Mouse (Mus musculus): ENCODE data around the gene Cep295nl. TPM values are rescaled to one million over a fixed set of nuclear protein-coding genes. Genes with fewer than 3 reads are reported as not detected.

The Cep295nl gene
- polyA plus RNA-seq, 1 experiment = 1.5 TPM

- no peak for TF ChIP-seq CTCF (IDR thresholded peaks at IDR 0.05; ENCODE audit: control insufficient read depth, insufficient read depth, low read length)
- no peak; the same call in 1 of the 2 replicates for TF ChIP-seq POLR2A (IDR thresholded peaks at IDR 0.05; ENCODE audit: borderline replicate concordance, control insufficient read depth, low read depth, low read length)
- H3K4me3 ChIP-seq (replicated peaks; ENCODE audit: control insufficient read depth, low read depth, low read length) = no peak overlapping the region
- WGBS = 6% methylated on average over 8 of the region's 8 CpGs
- peaks cover 2% of the 10 kb centered on the region; the same call in 1 of the 2 replicates for H3K4me1 ChIP-seq (ENCODE audit: control insufficient read depth, insufficient read depth, low read length)
- peak overlapping the region; percentile 68 for H3K27ac ChIP-seq (ENCODE audit: control insufficient read depth, insufficient read depth, low read depth, low read length, poor library complexity)
These were observed 20.7 kb upstream of the Cep295nl start for GRCm38 (mm10) chr11:118362971-118363518.

- WGBS = 67% methylated on average over 1 of the region's 1 CpGs
- Histone ChIP-seq H3K27ac (ENCODE audit: control insufficient read depth, insufficient read depth, low read depth, low read length, poor library complexity) (no peak overlapping the region), H3K4me3 (replicated peaks; ENCODE audit: control insufficient read depth, low read depth, low read length) (no peak overlapping the region), H3K4me1 (ENCODE audit: control insufficient read depth, insufficient read depth, low read length) (peaks cover 2% of the 10 kb centered on the region; the same call in 1 of the 2 replicates)
- TF ChIP-seq CTCF (IDR thresholded peaks at IDR 0.05; ENCODE audit: control insufficient read depth, insufficient read depth, low read length) (no peak), POLR2A (IDR thresholded peaks at IDR 0.05; ENCODE audit: borderline replicate concordance, control insufficient read depth, low read depth, low read length) (no peak)
These were observed 20.2 kb upstream of the Cep295nl start for GRCm38 (mm10) chr11:118362501-118362900.

- WGBS = 19% methylated on average over 10 of the region's 10 CpGs
- Histone ChIP-seq H3K4me3 (replicated peaks; ENCODE audit: control insufficient read depth, low read depth, low read length) (no peak overlapping the region), H3K27ac (ENCODE audit: control insufficient read depth, insufficient read depth, low read depth, low read length, poor library complexity) (no peak overlapping the region), H3K4me1 (ENCODE audit: control insufficient read depth, insufficient read depth, low read length) (peaks cover 2% of the 10 kb centered on the region; the same call in 1 of the 2 replicates)
- no peak for TF ChIP-seq POLR2A (IDR thresholded peaks at IDR 0.05; ENCODE audit: borderline replicate concordance, control insufficient read depth, low read depth, low read length)
These were observed 18.6 kb upstream of the Cep295nl start for GRCm38 (mm10) chr11:118360907-118361341.

GRCm38 (mm10) chr11:118360491-118360890, 18.2 kb upstream of the Cep295nl start:
- no peak overlapping the region for H3K27ac ChIP-seq (ENCODE audit: control insufficient read depth, insufficient read depth, low read depth, low read length, poor library complexity)
- peaks cover 2% of the 10 kb centered on the region; the same call in 1 of the 2 replicates for H3K4me1 ChIP-seq (ENCODE audit: control insufficient read depth, insufficient read depth, low read length)
- 57% methylated on average over 7 of the region's 7 CpGs for WGBS

GRCm38 (mm10) chr11:118355640-118356039, 13.3 kb upstream of the Cep295nl start, which contains the start of gene Timp2:
Gene Timp2 (minus strand): TSS chr11:118355740.
- Histone ChIP-seq H3K4me1 (ENCODE audit: control insufficient read depth, insufficient read depth, low read length) (no peaks in the 10 kb centered on the region; the same call in 1 of the 2 replicates), H3K4me3 (replicated peaks; ENCODE audit: control insufficient read depth, low read depth, low read length) (peak within 1 kb of the TSS; percentile 63), H3K27ac (ENCODE audit: control insufficient read depth, insufficient read depth, low read depth, low read length, poor library complexity) (peak within 1 kb of the TSS; percentile 79)
- WGBS = 64% methylated on average over 6 of the region's 6 CpGs
- TF ChIP-seq CTCF (IDR thresholded peaks at IDR 0.05; ENCODE audit: control insufficient read depth, insufficient read depth, low read length) = no peak
- no peak for TF ChIP-seq POLR2A (IDR thresholded peaks at IDR 0.05; ENCODE audit: borderline replicate concordance, control insufficient read depth, low read depth, low read length)

More at GRCm38 (mm10) chr11:118360491-118360890, 18.2 kb upstream of the Cep295nl start:
- TF ChIP-seq POLR2A (IDR thresholded peaks at IDR 0.05; ENCODE audit: borderline replicate concordance, control insufficient read depth, low read depth, low read length) = no peak
- TF ChIP-seq CTCF (IDR thresholded peaks at IDR 0.05; ENCODE audit: control insufficient read depth, insufficient read depth, low read length) = no peak
- H3K4me3 ChIP-seq (replicated peaks; ENCODE audit: control insufficient read depth, low read depth, low read length) = no peak overlapping the region

- Histone ChIP-seq H3K27ac (ENCODE audit: control insufficient read depth, insufficient read depth, low read depth, low read length, poor library complexity) (peak overlapping the region; percentile 79), H3K4me3 (replicated peaks; ENCODE audit: control insufficient read depth, low read depth, low read length) (peak overlapping the region; percentile 63), H3K4me1 (ENCODE audit: control insufficient read depth, insufficient read depth, low read length) (no peaks in the 10 kb centered on the region; the same call in 1 of the 2 replicates)
- TF ChIP-seq POLR2A (IDR thresholded peaks at IDR 0.05; ENCODE audit: borderline replicate concordance, control insufficient read depth, low read depth, low read length) (peak; percentile 75; the same call in 1 of the 2 replicates), CTCF (IDR thresholded peaks at IDR 0.05; ENCODE audit: control insufficient read depth, insufficient read depth, low read length) (peak; percentile 48; the same call in 1 of the 2 replicates)
- WGBS = under 1% methylated on average over 43 of the region's 43 CpGs
These were observed 12.9 kb upstream of the Cep295nl start for GRCm38 (mm10) chr11:118355205-118355604.

- WGBS = 1% methylated on average over 46 of the region's 47 CpGs
- Histone ChIP-seq H3K4me1 (ENCODE audit: control insufficient read depth, insufficient read depth, low read length) (no peaks in the 10 kb centered on the region; the same call in 1 of the 2 replicates), H3K27ac (ENCODE audit: control insufficient read depth, insufficient read depth, low read depth, low read length, poor library complexity) (peak overlapping the region; percentile 79), H3K4me3 (replicated peaks; ENCODE audit: control insufficient read depth, low read depth, low read length) (peak overlapping the region; percentile 63)
- TF ChIP-seq CTCF (IDR thresholded peaks at IDR 0.05; ENCODE audit: control insufficient read depth, insufficient read depth, low read length) (no peak), POLR2A (IDR thresholded peaks at IDR 0.05; ENCODE audit: borderline replicate concordance, control insufficient read depth, low read depth, low read length) (no peak)
These were observed 12.4 kb upstream of the Cep295nl start for GRCm38 (mm10) chr11:118354636-118355191.

GRCm38 (mm10) chr11:118349494-118349893, 7.2 kb upstream of the Cep295nl start:
- H3K4me1 ChIP-seq (ENCODE audit: control insufficient read depth, insufficient read depth, low read length) = peaks cover 6% of the 10 kb centered on the region; the same call in 1 of the 2 replicates
- TF ChIP-seq CTCF (IDR thresholded peaks at IDR 0.05; ENCODE audit: control insufficient read depth, insufficient read depth, low read length) (no peak), POLR2A (IDR thresholded peaks at IDR 0.05; ENCODE audit: borderline replicate concordance, control insufficient read depth, low read depth, low read length) (no peak)

More at GRCm38 (mm10) chr11:118349494-118349893, 7.2 kb upstream of the Cep295nl start:
- 75% methylated on average over 5 of the region's 5 CpGs for WGBS
- no peak overlapping the region for H3K4me3 ChIP-seq (replicated peaks; ENCODE audit: control insufficient read depth, low read depth, low read length)
- peak overlapping the region; percentile 67 for H3K27ac ChIP-seq (ENCODE audit: control insufficient read depth, insufficient read depth, low read depth, low read length, poor library complexity)

Measured in bone marrow, adult 2 months (tissue).